Mouse (Mus musculus): ENCODE measurements around the gene Pdzrn3. TPM values are rescaled to one million over a fixed set of nuclear protein-coding genes. Genes with fewer than 3 reads are reported as not detected.

Gene Pdzrn3
- total and polyA plus RNA-seq, 3 experiments, result not detected

- Histone ChIP-seq H3K4me1 (ENCODE audit: control insufficient read depth in 1 of 2, insufficient read depth in 2 of 2) (no peaks in the 10 kb centered on the region), H3K4me2 (ENCODE audit: insufficient read depth, low read depth, poor library complexity, severe bottlenecking) (no peak overlapping the region), H3K9ac (ENCODE audit: insufficient read depth, low read depth) (no peak overlapping the region), H3K27ac (ENCODE audit: insufficient read depth, low read depth) (no peak overlapping the region), H3K79me2 (replicated peaks; ENCODE audit: control insufficient read depth, extremely low read depth, insufficient read depth, poor library complexity, severe bottlenecking) (no peaks in the 10 kb centered on the region), H3K9me3 (replicated peaks; ENCODE audit: low read length) (peaks cover 60% of the 10 kb centered on the region), H3K4me3 (replicated peaks in 1 of 3; ENCODE audit: low read depth in 2 of 3, low read length in 2 of 3, poor library complexity in 1 of 3) (no peak overlapping the region), H3K36me3 (replicated peaks in 1 of 2; ENCODE audit: control insufficient read depth in 1 of 2, insufficient read depth in 1 of 2, low read length in 1 of 2) (no peaks in the 10 kb centered on the region), H3K27me3 (replicated peaks) (no peaks in the 10 kb centered on the region)
- in situ Hi-C loops (cut with MboI; ENCODE audit: low pct_ligation_motif_present, low pct_unique_long_range_greater_than_20kb, low sequenced_read_pairs), result no loop called here
- dilution Hi-C loops (cut with MboI; ENCODE audit: extremely low pct_ligation_motif_present, extremely low pct_unique_long_range_greater_than_20kb, low sequenced_read_pairs), result no loop called here
- TF ChIP-seq GABPA (IDR thresholded peaks at IDR 0.05; ENCODE audit: insufficient replicate concordance, low read depth, low read length), result no peak
- no peak for TF ChIP-seq POLR2A (IDR thresholded peaks at IDR 0.05; ENCODE audit: low read depth, low read length)
- TF ChIP-seq ELF1 (IDR thresholded peaks at IDR 0.05; ENCODE audit: low read depth, low read length), result no peak
- TF ChIP-seq CHD2 (IDR thresholded peaks at IDR 0.05; ENCODE audit: low read length), result no peak
- no peak for TF ChIP-seq PAX5 (IDR thresholded peaks at IDR 0.05; ENCODE audit: low read length)
- TF ChIP-seq SIN3A (IDR thresholded peaks at IDR 0.05; ENCODE audit: low read length), result no peak
- TF ChIP-seq IRF4 (IDR thresholded peaks at IDR 0.05; ENCODE audit: low read depth, low read length), result no peak
- no peak for TF ChIP-seq ZNF384 (IDR thresholded peaks at IDR 0.05; ENCODE audit: low read depth, low read length)
- TF ChIP-seq NELFE (IDR thresholded peaks at IDR 0.05; ENCODE audit: low read depth, low read length), result no peak
- TF ChIP-seq MAFK (IDR thresholded peaks at IDR 0.05; ENCODE audit: insufficient replicate concordance, low read length), result no peak
- TF ChIP-seq USF1 (IDR thresholded peaks at IDR 0.05; ENCODE audit: low read depth, low read length), result no peak
- TF ChIP-seq NRF1 (IDR thresholded peaks at IDR 0.05; ENCODE audit: low read depth, low read length), result no peak
- no peak for TF ChIP-seq ETS1 (conservative IDR thresholded peaks at IDR 0.05; ENCODE audit: low read depth, low read length)
- TF ChIP-seq RAD21 (IDR thresholded peaks at IDR 0.05; ENCODE audit: low read depth, low read length), result no peak
- no peak for TF ChIP-seq RCOR1 (conservative IDR thresholded peaks at IDR 0.05; ENCODE audit: low read depth, low read length)
- TF ChIP-seq CHD1 (IDR thresholded peaks at IDR 0.05; ENCODE audit: low read depth, low read length), result no peak
- no peak for TF ChIP-seq EP300 (IDR thresholded peaks at IDR 0.05; ENCODE audit: low read length)
- no peak for DNase-seq (ENCODE audit: extremely low read depth)
Measured at GRCm38 (mm10) chr6:101320386-101320785, 57.3 kb downstream of the Pdzrn3 start.

- Histone ChIP-seq H3K4me3 (replicated peaks in 1 of 3; ENCODE audit: low read depth in 2 of 3, low read length in 2 of 3, poor library complexity in 1 of 3) (no peak overlapping the region), H3K4me2 (ENCODE audit: insufficient read depth, low read depth, poor library complexity, severe bottlenecking) (no peak overlapping the region), H3K27me3 (replicated peaks) (no peaks in the 10 kb centered on the region), H3K27ac (ENCODE audit: insufficient read depth, low read depth) (no peak overlapping the region), H3K9me3 (replicated peaks; ENCODE audit: low read length) (peaks cover 62% of the 10 kb centered on the region), H3K36me3 (replicated peaks in 1 of 2; ENCODE audit: control insufficient read depth in 1 of 2, insufficient read depth in 1 of 2, low read length in 1 of 2) (no peaks in the 10 kb centered on the region), H3K4me1 (ENCODE audit: control insufficient read depth in 1 of 2, insufficient read depth in 2 of 2) (no peaks in the 10 kb centered on the region), H3K9ac (ENCODE audit: insufficient read depth, low read depth) (no peak overlapping the region), H3K79me2 (replicated peaks; ENCODE audit: control insufficient read depth, extremely low read depth, insufficient read depth, poor library complexity, severe bottlenecking) (no peaks in the 10 kb centered on the region)
- TF ChIP-seq ZNF384 (IDR thresholded peaks at IDR 0.05; ENCODE audit: low read depth, low read length) (no peak), ZMIZ1 (IDR thresholded peaks at IDR 0.05; ENCODE audit: low read depth, low read length) (no peak), NELFE (IDR thresholded peaks at IDR 0.05; ENCODE audit: low read depth, low read length) (no peak), ETS1 (conservative IDR thresholded peaks at IDR 0.05; ENCODE audit: low read depth, low read length) (no peak), NRF1 (IDR thresholded peaks at IDR 0.05; ENCODE audit: low read depth, low read length) (no peak), CHD1 (IDR thresholded peaks at IDR 0.05; ENCODE audit: low read depth, low read length) (no peak), USF2 (conservative IDR thresholded peaks at IDR 0.05; ENCODE audit: low read depth, low read length) (no peak), CTCF (conservative IDR thresholded peaks at IDR 0.05 in 1 of 2, IDR thresholded peaks at IDR 0.05 in 1 of 2; ENCODE audit: low read depth in 2 of 2, low read length in 2 of 2) (no peak), IRF4 (IDR thresholded peaks at IDR 0.05; ENCODE audit: low read depth, low read length) (no peak), MYC (IDR thresholded peaks at IDR 0.05; ENCODE audit: low read depth, low read length) (no peak), JUN (IDR thresholded peaks at IDR 0.05; ENCODE audit: insufficient read depth, low read depth, low read length) (no peak), GABPA (IDR thresholded peaks at IDR 0.05; ENCODE audit: insufficient replicate concordance, low read depth, low read length) (no peak), E2F4 (IDR thresholded peaks at IDR 0.05; ENCODE audit: insufficient replicate concordance, low read depth, low read length) (no peak), HCFC1 (IDR thresholded peaks at IDR 0.05; ENCODE audit: low read depth, low read length) (no peak), ZC3H11A (IDR thresholded peaks at IDR 0.05; ENCODE audit: low read depth, low read length) (no peak), MAX (IDR thresholded peaks at IDR 0.05; ENCODE audit: low read length) (no peak), TBP (conservative IDR thresholded peaks at IDR 0.05; ENCODE audit: low read depth, low read length) (no peak), JUND (conservative IDR thresholded peaks at IDR 0.05; ENCODE audit: low read depth, low read length) (no peak), RAD21 (IDR thresholded peaks at IDR 0.05; ENCODE audit: low read depth, low read length) (no peak), POLR2AphosphoS2 (IDR thresholded peaks at IDR 0.05; ENCODE audit: low read depth, low read length) (no peak)
- dilution Hi-C loops (cut with MboI; ENCODE audit: extremely low pct_ligation_motif_present, extremely low pct_unique_long_range_greater_than_20kb, low sequenced_read_pairs) (no loop called here), in situ Hi-C loops (cut with MboI; ENCODE audit: low pct_ligation_motif_present, low pct_unique_long_range_greater_than_20kb, low sequenced_read_pairs) (no loop called here)
- DNase-seq (ENCODE audit: extremely low read depth), result no peak
Measured at GRCm38 (mm10) chr6:101319374-101319967, 58.2 kb downstream of the Pdzrn3 start.
